Mouse (Mus musculus): Measurements from ENCODE around the gene Hyls1. TPM values are rescaled to one million over a fixed set of nuclear protein-coding genes. Genes with fewer than 3 reads are reported as not detected.

The Hyls1 gene
- polyA plus RNA-seq, 1 experiment from 2014 or later = 12.8 TPM

- WGBS = 44% methylated on average over 1 of the region's 1 CpGs
- Histone ChIP-seq H3K4me3 (ENCODE audit: low read depth, low read length) (no peak overlapping the region), H3K27me3 (replicated peaks; ENCODE audit: control insufficient read depth, insufficient read depth, low read length) (no peaks in the 10 kb centered on the region), H3K36me3 (ENCODE audit: control insufficient read depth, insufficient read depth, low read length) (no peaks in the 10 kb centered on the region), H3K9ac (ENCODE audit: low read depth, low read length) (no peak overlapping the region), H3K4me2 (no peak overlapping the region), H3K9me3 (ENCODE audit: control insufficient read depth, low read length) (no peaks in the 10 kb centered on the region), H3K4me1 (replicated peaks; ENCODE audit: control insufficient read depth, insufficient read depth, low read length) (no peaks in the 10 kb centered on the region), H3K27ac (ENCODE audit: low read depth, low read length) (no peak overlapping the region)
- ATAC-seq (replicated peaks; ENCODE audit: low FRiP score) = no peak
- no peak for DNase-seq (ENCODE audit: low spot score)
Measured at GRCm38 (mm10) chr9:35522821-35523515, 47.2 kb downstream of the Hyls1 start.

- H3K4me1 ChIP-seq (replicated peaks; ENCODE audit: control insufficient read depth, insufficient read depth, low read length) = no peaks in the 10 kb centered on the region
- no peaks in the 10 kb centered on the region for H3K36me3 ChIP-seq (ENCODE audit: control insufficient read depth, insufficient read depth, low read length)
- ATAC-seq (replicated peaks; ENCODE audit: low FRiP score) = no peak
- no peak overlapping the region for H3K9ac ChIP-seq (ENCODE audit: low read depth, low read length)
- no peak overlapping the region for H3K27ac ChIP-seq (ENCODE audit: low read depth, low read length)
- no peak overlapping the region for H3K4me2 ChIP-seq
- H3K4me3 ChIP-seq (ENCODE audit: low read depth, low read length) = no peak overlapping the region
- 69% methylated on average over 2 of the region's 2 CpGs for WGBS
- no peaks in the 10 kb centered on the region for H3K27me3 ChIP-seq (replicated peaks; ENCODE audit: control insufficient read depth, insufficient read depth, low read length)
- no peaks in the 10 kb centered on the region for H3K9me3 ChIP-seq (ENCODE audit: control insufficient read depth, low read length)
- DNase-seq (ENCODE audit: low spot score) = no peak
Measured at GRCm38 (mm10) chr9:35522241-35522640, 48.0 kb downstream of the Hyls1 start.

DNA sequence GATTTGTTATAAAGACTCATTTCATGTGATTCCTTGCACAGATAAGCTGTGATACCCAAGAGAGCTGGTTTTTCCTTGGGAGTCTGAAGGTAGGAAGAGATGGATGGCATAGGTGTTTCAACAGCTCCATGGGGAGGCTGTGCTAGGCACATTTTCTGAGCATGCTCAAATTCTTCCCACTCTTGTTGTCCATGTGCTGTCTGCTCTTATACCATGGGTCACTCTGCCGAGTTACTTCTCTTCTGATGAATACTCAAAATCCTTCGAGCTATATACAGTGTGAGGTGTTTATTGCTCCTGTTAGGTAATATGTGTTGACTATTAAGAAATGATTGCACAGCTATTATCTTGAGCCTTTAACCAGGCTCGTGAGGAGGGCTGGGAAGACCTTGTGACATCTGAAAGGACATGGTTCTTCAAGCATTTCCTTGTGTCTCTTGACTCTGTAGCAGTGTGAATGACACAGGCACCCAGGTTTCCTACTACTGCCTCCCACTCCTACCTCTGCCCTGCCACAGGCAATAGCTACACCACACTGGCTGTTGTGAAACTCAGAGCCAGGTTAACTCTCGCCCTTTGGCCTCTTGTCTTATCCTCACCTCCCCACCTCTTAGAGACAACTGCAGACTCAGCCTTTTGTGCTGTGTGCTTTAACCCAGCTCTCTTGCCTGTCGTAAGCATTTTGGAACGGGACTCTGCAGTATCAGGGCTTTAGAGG, 49.4 kb downstream of the Hyls1 start:
- Histone ChIP-seq H3K27ac (ENCODE audit: low read depth, low read length) (no peak overlapping the region), H3K9ac (ENCODE audit: low read depth, low read length) (no peak overlapping the region), H3K4me3 (ENCODE audit: low read depth, low read length) (no peak overlapping the region), H3K4me1 (replicated peaks; ENCODE audit: control insufficient read depth, insufficient read depth, low read length) (no peaks in the 10 kb centered on the region), H3K27me3 (replicated peaks; ENCODE audit: control insufficient read depth, insufficient read depth, low read length) (no peaks in the 10 kb centered on the region), H3K9me3 (ENCODE audit: control insufficient read depth, low read length) (no peaks in the 10 kb centered on the region), H3K36me3 (ENCODE audit: control insufficient read depth, insufficient read depth, low read length) (no peaks in the 10 kb centered on the region), H3K4me2 (no peak overlapping the region)
- DNase-seq (ENCODE audit: low spot score) (no peak), ATAC-seq (replicated peaks; ENCODE audit: low FRiP score) (no peak)
- 61% methylated on average over 6 of the region's 6 CpGs for WGBS

GRCm38 (mm10) chr9:35518169-35518568, 52.0 kb downstream of the Hyls1 start, which contains the start of gene Gm1113:
Gm1113 (minus strand) TSS chr9:35518269.
- Histone ChIP-seq H3K9me3 (ENCODE audit: control insufficient read depth, low read length) (no peaks in the 10 kb centered on the region), H3K4me1 (replicated peaks; ENCODE audit: control insufficient read depth, insufficient read depth, low read length) (no peaks in the 10 kb centered on the region), H3K36me3 (ENCODE audit: control insufficient read depth, insufficient read depth, low read length) (no peaks in the 10 kb centered on the region), H3K9ac (ENCODE audit: low read depth, low read length) (no peak within 1 kb of the TSS), H3K4me2 (no peak within 1 kb of the TSS), H3K27me3 (replicated peaks; ENCODE audit: control insufficient read depth, insufficient read depth, low read length) (no peaks in the 10 kb centered on the region), H3K4me3 (ENCODE audit: low read depth, low read length) (no peak within 1 kb of the TSS), H3K27ac (ENCODE audit: low read depth, low read length) (no peak within 1 kb of the TSS)
- WGBS = 60% methylated on average over 3 of the region's 3 CpGs
- ATAC-seq (replicated peaks; ENCODE audit: low FRiP score) (no peak), DNase-seq (ENCODE audit: low spot score) (no peak)

DNA sequence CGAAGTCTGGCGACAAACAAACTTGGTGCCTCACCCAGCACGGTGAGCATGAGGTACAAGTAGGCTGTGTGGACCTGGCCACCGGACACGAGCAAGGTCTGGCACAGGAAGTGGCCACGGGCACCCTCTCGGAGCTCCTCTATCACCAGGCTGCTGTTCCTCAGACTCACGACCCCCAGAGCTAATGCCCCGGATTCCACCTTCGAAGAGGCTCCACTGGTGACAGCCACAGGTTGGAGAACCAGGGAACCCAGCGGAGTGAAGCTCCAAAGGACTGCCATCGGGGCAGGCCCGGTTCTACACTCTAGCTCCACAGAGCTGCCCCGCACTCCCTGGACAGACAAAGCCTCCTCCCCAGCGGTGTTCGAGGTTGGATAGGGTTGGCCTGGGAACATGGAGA, 53.5 kb downstream of the Hyls1 start:
- no peaks in the 10 kb centered on the region for H3K27me3 ChIP-seq (replicated peaks; ENCODE audit: control insufficient read depth, insufficient read depth, low read length)
- H3K9me3 ChIP-seq (ENCODE audit: control insufficient read depth, low read length) = no peaks in the 10 kb centered on the region
- no peak overlapping the region for H3K9ac ChIP-seq (ENCODE audit: low read depth, low read length)
- no peak overlapping the region for H3K4me2 ChIP-seq
- ATAC-seq (replicated peaks; ENCODE audit: low FRiP score) (no peak), DNase-seq (ENCODE audit: low spot score) (no peak)
- no peak overlapping the region for H3K27ac ChIP-seq (ENCODE audit: low read depth, low read length)
- no peaks in the 10 kb centered on the region for H3K4me1 ChIP-seq (replicated peaks; ENCODE audit: control insufficient read depth, insufficient read depth, low read length)
- no peak overlapping the region for H3K4me3 ChIP-seq (ENCODE audit: low read depth, low read length)
- no peaks in the 10 kb centered on the region for H3K36me3 ChIP-seq (ENCODE audit: control insufficient read depth, insufficient read depth, low read length)
- WGBS = 82% methylated on average over 16 of the region's 16 CpGs

GRCm38 (mm10) chr9:35516182-35516581, 54.0 kb downstream of the Hyls1 start:
- ATAC-seq (replicated peaks; ENCODE audit: low FRiP score) (no peak), DNase-seq (ENCODE audit: low spot score) (no peak)
- H3K27me3 ChIP-seq (replicated peaks; ENCODE audit: control insufficient read depth, insufficient read depth, low read length) = no peaks in the 10 kb centered on the region
- WGBS = 64% methylated on average over 5 of the region's 5 CpGs
- no peak overlapping the region for H3K27ac ChIP-seq (ENCODE audit: low read depth, low read length)
- no peak overlapping the region for H3K4me2 ChIP-seq
- no peak overlapping the region for H3K4me3 ChIP-seq (ENCODE audit: low read depth, low read length)
- no peaks in the 10 kb centered on the region for H3K9me3 ChIP-seq (ENCODE audit: control insufficient read depth, low read length)
- H3K9ac ChIP-seq (ENCODE audit: low read depth, low read length) = no peak overlapping the region
- H3K36me3 ChIP-seq (ENCODE audit: control insufficient read depth, insufficient read depth, low read length) = no peaks in the 10 kb centered on the region
- no peaks in the 10 kb centered on the region for H3K4me1 ChIP-seq (replicated peaks; ENCODE audit: control insufficient read depth, insufficient read depth, low read length)

DNA sequence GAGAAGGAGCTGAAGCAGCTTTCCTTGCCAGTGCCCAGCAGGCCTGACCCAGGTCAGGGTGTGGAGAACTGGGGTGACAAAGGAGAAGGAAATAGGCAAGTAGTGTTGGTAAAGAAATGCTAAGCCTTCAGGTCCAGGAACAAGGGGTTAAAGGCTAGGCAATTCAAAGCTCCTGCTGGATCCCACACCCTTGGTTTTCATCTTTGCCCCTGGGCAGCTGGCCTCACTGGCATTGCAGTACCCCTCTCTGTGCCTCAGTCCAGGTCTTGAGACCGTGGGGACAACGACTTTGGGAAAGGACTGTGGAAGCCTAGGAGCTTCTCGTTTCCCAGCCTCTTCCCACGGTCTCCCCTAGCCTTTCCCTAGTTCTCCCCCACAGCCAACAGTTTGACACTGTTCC, 56.3 kb downstream of the Hyls1 start:
- Histone ChIP-seq H3K9me3 (ENCODE audit: control insufficient read depth, low read length) (no peaks in the 10 kb centered on the region), H3K36me3 (ENCODE audit: control insufficient read depth, insufficient read depth, low read length) (no peaks in the 10 kb centered on the region), H3K9ac (ENCODE audit: low read depth, low read length) (no peak overlapping the region), H3K27me3 (replicated peaks; ENCODE audit: control insufficient read depth, insufficient read depth, low read length) (no peaks in the 10 kb centered on the region), H3K27ac (ENCODE audit: low read depth, low read length) (no peak overlapping the region), H3K4me1 (replicated peaks; ENCODE audit: control insufficient read depth, insufficient read depth, low read length) (no peaks in the 10 kb centered on the region), H3K4me3 (ENCODE audit: low read depth, low read length) (no peak overlapping the region), H3K4me2 (no peak overlapping the region)
- 81% methylated on average over 4 of the region's 4 CpGs for WGBS
- DNase-seq (ENCODE audit: low spot score) = no peak
- no peak for ATAC-seq (replicated peaks; ENCODE audit: low FRiP score)
